Mouse (Mus musculus) embryonic facial prominence, embryonic 11.5 days (tissue): ENCODE results near the gene Arid3a. TPM values are rescaled to one million over a fixed set of nuclear protein-coding genes. Genes with fewer than 3 reads are reported as not detected.

Experiments
- ATAC-seq: fragments of 200-750 bp; cut with Nextera tagmentation; replicated peaks from 2 replicates; pipeline ENCODE4 v1.8.0; 2017; ENCODE audit warnings: low read depth; ENCODE audit not compliant: insufficient number of reproducible peaks, low FRiP score, low TSS enrichment
- DNase-seq: peaks from one replicate; pipeline ENCODE4 v3.0.0-alpha.2; 2015; ENCODE audit warnings: low spot score
- H3K27ac ChIP-seq: fragments of 300-500 bp; sonication (generic); replicated peaks from 2 replicates; pipeline ENCODE4 v1.5.1; 2014; ENCODE audit warnings: mild to moderate bottlenecking, low read depth, low read length, control low read depth
- H3K27me3 ChIP-seq: fragments of 300-500 bp; sonication (generic); 2 replicates; pipeline ENCODE4 v1.6.1; 2014; ENCODE audit warnings: mild to moderate bottlenecking, low read length, moderate library complexity, mixed read lengths; ENCODE audit not compliant: control insufficient read depth, insufficient read depth
- H3K36me3 ChIP-seq: fragments of 300-500 bp; sonication (generic); replicated peaks from 2 replicates; pipeline ENCODE4 v1.6.1; 2014; ENCODE audit warnings: low read depth, mild to moderate bottlenecking, low read length, moderate library complexity, mixed read lengths; ENCODE audit not compliant: control insufficient read depth, insufficient read depth
- H3K4me1 ChIP-seq: fragments of 300-500 bp; sonication (generic); 2 replicates; pipeline ENCODE4 v1.6.1; 2014; ENCODE audit warnings: low read length, mixed read lengths; ENCODE audit not compliant: control insufficient read depth, insufficient read depth
- H3K4me2 ChIP-seq: fragments of 300-500 bp; sonication (generic); 2 replicates; pipeline ENCODE4 v1.6.1; 2014; ENCODE audit warnings: low read depth, mild to moderate bottlenecking, control low read depth, low read length, moderate library complexity
- H3K4me3 ChIP-seq: fragments of 300-500 bp; sonication (generic); 2 replicates; pipeline ENCODE4 v1.5.1; 2014; ENCODE audit warnings: low read depth, low read length, control low read depth
- H3K9ac ChIP-seq: fragments of 300-500 bp; sonication (generic); replicated peaks from 2 replicates; pipeline ENCODE4 v1.6.1; 2014; ENCODE audit warnings: mild to moderate bottlenecking, control low read depth, low read length
- H3K9me3 ChIP-seq: fragments of 300-500 bp; sonication (generic); replicated peaks from 2 replicates; pipeline ENCODE4 v1.6.1; 2016; ENCODE audit warnings: mild to moderate bottlenecking, low read length, inconsistent platforms, mixed read lengths; ENCODE audit not compliant: control insufficient read depth
- WGBS: fragments of 180-500 bp; shearing (Covaris S2); extraction: QIAGEN DNeasy Blood & Tissue Kit; methylation state at CpG from one replicate; pipeline ENCODE4 v1.1.7; 2014; 5-methylcytosine and 5-hydroxymethylcytosine counted together
- polyA plus RNA-seq: library from polyadenylated mRNA; unstranded; fragments of >200 nt; fragmentation: Nextera tagmentation; extraction: Ambion mirVana; gene quantifications from 2 replicates; pipeline ENCODE4 v1.2.1, GENCODE M21; 2014

Arid3a gene
- polyA plus RNA-seq, 1 experiment from 2014 or later, result 5.0 TPM

DNA sequence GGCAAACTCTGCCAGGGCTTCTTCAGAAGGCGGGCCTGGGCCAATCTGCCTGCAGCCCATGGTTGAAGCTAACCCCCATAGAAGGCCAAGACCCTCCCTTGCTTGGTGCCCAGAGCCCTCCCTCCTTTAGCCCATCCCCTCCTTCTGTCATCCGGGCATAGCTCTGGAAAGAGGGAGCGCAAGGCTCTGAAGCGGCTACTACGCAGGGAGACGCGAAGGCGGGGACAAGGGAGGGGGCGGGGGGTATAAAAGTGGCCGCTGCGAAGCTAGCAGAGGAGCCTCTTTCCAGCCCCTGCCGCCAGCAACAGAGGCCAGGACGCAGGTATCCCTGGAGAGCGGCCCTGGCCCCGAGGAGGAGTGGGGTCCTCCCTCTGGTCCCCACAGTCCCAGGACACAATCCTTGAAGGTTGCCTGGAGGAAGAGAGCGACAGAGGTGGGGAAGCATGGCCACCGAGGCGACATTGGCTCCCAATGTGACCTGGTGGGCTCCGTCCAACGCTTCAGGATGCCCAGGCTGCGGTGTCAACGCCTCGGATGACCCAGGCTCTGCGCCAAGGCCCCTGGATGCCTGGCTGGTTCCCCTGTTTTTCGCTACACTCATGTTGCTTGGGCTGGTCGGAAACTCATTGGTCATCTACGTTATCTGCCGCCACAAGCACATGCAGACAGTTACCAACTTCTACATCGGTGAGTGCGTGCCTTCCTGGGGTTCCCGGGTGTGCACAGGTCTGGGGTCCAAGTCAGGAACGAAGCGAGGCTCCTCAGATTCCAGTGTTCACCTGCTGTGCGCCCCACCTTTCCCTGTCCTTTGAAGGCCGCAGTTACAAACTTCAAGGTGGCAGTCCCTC, 8.4 kb upstream of the Arid3a start:
- no peak overlapping the region for H3K27ac ChIP-seq
- H3K4me1 ChIP-seq, result peaks cover 8% of the 10 kb centered on the region; the same call in 1 of the 2 replicates
- no peaks in the 10 kb centered on the region for H3K36me3 ChIP-seq
- no peak overlapping the region for H3K4me2 ChIP-seq
- H3K9ac ChIP-seq, result no peak overlapping the region; the same call in 1 of the 2 replicates
- peaks cover 61% of the 10 kb centered on the region for H3K27me3 ChIP-seq
- 7% methylated on average over 35 of the region's 35 CpGs for WGBS
- ATAC-seq, result no peak
- no peak for DNase-seq
- no peaks in the 10 kb centered on the region for H3K9me3 ChIP-seq
- H3K4me3 ChIP-seq, result peak overlapping the region; percentile 4; the same call in 1 of the 2 replicates

DNA sequence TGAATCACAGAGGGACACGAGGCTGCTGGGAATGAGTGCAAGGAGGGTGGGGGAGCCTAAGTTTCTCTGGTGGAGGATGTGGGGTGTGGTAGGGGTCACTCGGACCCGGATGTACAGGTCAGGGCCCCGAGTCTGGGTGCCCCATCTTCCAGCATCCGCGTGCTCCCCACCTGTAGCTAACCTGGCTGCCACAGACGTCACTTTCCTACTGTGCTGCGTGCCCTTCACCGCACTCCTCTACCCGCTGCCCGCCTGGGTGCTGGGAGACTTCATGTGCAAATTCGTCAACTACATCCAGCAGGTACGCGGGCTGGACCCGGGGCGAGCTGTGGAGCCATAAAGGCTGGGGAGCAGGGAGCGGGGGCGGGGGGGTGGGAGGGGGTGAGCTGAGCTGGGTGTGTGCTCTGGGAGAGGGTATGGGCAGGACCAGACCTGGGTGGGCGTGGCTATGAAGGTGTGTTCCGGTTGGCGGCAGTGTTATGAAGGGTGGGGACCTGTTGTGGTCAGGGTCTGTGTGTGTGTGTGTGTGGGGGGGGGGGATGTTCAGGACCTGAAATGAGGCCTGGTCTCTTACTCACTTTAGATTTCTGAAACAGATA, 7.5 kb upstream of the Arid3a start:
- no peak overlapping the region for H3K27ac ChIP-seq
- no peaks in the 10 kb centered on the region for H3K36me3 ChIP-seq
- no peak for ATAC-seq
- H3K4me3 ChIP-seq, result peak overlapping the region; percentile 10; the same call in 1 of the 2 replicates
- H3K9ac ChIP-seq, result no peak overlapping the region
- WGBS, result 6% methylated on average over 20 of the region's 21 CpGs
- peaks cover 8% of the 10 kb centered on the region; the same call in 1 of the 2 replicates for H3K4me1 ChIP-seq
- no peaks in the 10 kb centered on the region for H3K9me3 ChIP-seq
- peaks cover 61% of the 10 kb centered on the region for H3K27me3 ChIP-seq
- DNase-seq, result no peak
- peak overlapping the region; percentile 23; the same call in 1 of the 2 replicates for H3K4me2 ChIP-seq

DNA sequence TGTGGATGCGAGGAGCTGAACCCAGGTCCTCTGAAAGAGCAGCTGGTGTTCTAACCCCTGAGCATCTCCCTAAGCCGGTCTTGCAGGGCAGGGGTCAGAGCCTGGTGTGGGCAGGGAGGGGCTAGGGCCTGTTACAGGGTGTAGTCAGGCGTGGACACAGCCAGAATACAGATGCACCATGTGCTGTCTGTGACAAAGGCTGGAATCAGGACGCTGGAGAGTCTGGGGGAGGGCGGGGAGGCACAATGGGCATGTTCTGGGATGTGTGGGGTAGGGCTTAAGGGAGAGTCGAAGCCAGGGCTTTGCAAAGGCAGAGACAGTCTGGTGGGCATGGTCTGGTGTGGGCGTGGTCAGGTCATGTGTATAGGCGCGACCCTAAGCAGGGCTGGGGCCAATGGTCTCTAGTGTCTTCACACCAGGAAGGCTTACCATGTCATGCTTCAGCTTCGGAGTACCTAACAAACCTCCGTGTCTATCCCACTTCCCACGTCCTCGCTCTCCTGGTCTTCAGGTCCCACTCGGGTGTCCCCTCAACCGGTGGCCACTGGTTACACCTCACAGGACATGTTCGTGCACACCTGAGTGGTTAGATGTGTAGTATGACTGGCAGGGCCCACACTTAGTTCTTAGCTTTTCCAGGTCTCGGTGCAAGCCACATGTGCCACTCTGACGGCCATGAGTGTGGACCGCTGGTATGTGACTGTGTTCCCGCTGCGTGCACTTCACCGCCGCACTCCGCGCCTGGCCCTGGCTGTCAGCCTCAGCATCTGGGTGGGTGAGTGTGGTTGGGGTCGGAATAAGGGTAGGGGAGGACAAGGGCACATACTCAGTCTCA, 6.6 kb upstream of the Arid3a start:
- Histone ChIP-seq H3K9me3 (no peaks in the 10 kb centered on the region), H3K4me3 (no peak overlapping the region), H3K27me3 (peaks cover 61% of the 10 kb centered on the region), H3K4me2 (peak overlapping the region; percentile 29), H3K27ac (no peak overlapping the region), H3K9ac (no peak overlapping the region), H3K36me3 (no peaks in the 10 kb centered on the region), H3K4me1 (peaks cover 8% of the 10 kb centered on the region; the same call in 1 of the 2 replicates)
- ATAC-seq, result no peak
- WGBS, result 18% methylated on average over 26 of the region's 26 CpGs
- no peak for DNase-seq

DNA sequence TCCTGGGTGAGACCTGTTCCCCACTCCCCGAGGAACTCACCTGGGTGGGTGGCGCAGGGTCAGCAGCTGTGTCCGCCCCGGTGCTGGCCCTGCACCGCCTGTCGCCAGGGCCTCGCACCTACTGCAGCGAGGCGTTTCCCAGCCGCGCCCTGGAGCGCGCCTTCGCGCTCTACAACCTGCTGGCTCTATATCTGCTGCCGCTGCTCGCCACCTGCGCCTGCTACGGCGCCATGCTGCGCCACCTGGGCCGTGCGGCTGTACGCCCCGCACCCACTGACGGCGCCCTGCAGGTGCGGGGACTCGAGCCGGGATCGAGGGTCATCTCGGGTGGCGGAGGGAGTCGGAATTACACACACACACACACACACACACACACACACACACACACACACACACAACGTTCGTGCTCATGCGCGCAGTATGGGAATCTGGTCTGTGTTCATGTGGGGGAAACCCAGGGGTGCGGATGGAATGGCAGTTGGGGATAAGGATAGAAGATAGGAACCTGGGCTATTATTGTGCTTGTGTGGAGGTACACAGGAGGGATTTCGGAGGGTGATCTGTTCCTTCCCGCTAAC, 5.8 kb upstream of the Arid3a start, which contains the start of gene R3hdm4:
TSS of gene R3hdm4 (minus strand) at position 251 of the 578 bp plus-strand sequence.
- H3K36me3 ChIP-seq, result no peaks in the 10 kb centered on the region
- peak within 1 kb of the TSS; percentile 22 for H3K9ac ChIP-seq
- 3% methylated on average over 40 of the region's 41 CpGs for WGBS
- H3K9me3 ChIP-seq, result no peaks in the 10 kb centered on the region
- DNase-seq, result no peak
- no peak within 1 kb of the TSS for H3K27ac ChIP-seq
- H3K27me3 ChIP-seq, result peaks cover 61% of the 10 kb centered on the region
- peaks cover 7% of the 10 kb centered on the region; the same call in 1 of the 2 replicates for H3K4me1 ChIP-seq
- ATAC-seq, result no peak
- peak within 1 kb of the TSS; percentile 42 for H3K4me2 ChIP-seq
- H3K4me3 ChIP-seq, result peak within 1 kb of the TSS; percentile 19; the same call in 1 of the 2 replicates

DNA sequence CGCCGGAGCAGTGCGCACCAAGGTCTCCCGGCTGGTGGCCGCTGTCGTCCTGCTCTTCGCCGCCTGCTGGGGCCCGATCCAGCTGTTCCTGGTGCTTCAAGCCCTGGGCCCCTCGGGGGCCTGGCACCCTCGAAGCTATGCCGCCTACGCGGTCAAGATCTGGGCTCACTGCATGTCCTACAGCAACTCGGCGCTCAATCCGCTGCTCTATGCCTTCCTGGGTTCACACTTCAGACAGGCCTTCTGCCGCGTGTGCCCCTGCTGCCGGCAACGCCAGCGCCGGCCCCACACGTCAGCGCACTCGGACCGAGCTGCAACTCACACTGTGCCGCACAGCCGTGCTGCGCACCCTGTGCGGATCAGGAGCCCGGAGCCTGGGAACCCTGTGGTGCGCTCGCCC, 5.3 kb upstream of the Arid3a start:
- WGBS, result under 1% methylated on average over 34 of the region's 34 CpGs
- H3K9me3 ChIP-seq, result no peaks in the 10 kb centered on the region

DNA sequence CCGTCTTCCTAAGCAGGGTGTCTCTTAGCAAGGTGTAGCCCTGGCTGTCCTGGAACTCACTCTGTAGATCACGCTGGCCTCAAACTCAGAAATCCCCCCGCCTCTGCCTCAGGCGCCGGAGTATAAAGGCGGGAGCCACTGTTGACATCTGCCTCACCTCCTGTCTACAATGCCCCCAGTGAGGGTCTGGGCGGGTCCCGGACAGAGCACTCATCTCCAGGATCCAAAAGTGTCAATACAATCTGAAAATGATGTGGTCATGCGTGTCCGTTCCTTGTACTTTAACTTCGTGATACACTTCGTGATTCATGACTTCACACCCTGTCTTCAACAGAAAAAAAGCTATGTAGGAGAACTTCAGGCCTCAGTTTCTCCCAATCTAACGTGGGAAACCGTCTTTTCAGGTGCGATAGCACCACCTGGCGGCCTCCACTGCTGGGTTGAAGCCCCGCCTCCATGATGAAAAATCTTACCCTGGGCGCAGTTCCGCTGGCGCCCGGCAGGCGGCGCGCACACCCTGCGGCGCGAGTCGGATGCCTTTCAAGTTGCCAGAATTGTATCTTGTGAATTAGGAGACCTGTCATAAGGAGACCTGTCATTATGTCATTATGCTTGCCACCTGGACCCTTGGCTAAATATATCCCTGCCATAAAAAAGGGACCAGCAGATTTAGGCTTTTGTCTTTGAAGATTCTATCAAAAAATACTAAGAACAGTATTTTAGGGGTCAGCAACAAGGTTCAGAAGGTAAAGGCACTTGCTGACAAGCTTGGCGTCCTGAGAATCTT, 1.7 kb upstream of the Arid3a start:
- peak; percentile 90 for DNase-seq
- no peaks in the 10 kb centered on the region for H3K36me3 ChIP-seq
- no peak for ATAC-seq
- no peak overlapping the region for H3K9ac ChIP-seq
- 14% methylated on average over 29 of the region's 29 CpGs for WGBS
- peaks cover 7% of the 10 kb centered on the region; the same call in 1 of the 2 replicates for H3K4me1 ChIP-seq
- no peak overlapping the region for H3K27ac ChIP-seq
- H3K4me3 ChIP-seq, result no peak overlapping the region
- H3K4me2 ChIP-seq, result peak overlapping the region; percentile 20; the same call in 1 of the 2 replicates
- peaks cover 32% of the 10 kb centered on the region for H3K27me3 ChIP-seq
- H3K9me3 ChIP-seq, result no peaks in the 10 kb centered on the region

More for the DNA sequence above, 5.3 kb upstream of the Arid3a start:
- no peaks in the 10 kb centered on the region for H3K36me3 ChIP-seq
- H3K27me3 ChIP-seq, result peaks cover 61% of the 10 kb centered on the region
- peaks cover 7% of the 10 kb centered on the region; the same call in 1 of the 2 replicates for H3K4me1 ChIP-seq
- H3K9ac ChIP-seq, result peak overlapping the region; percentile 10
- H3K4me2 ChIP-seq, result peak overlapping the region; percentile 42
- DNase-seq (no peak), ATAC-seq (no peak)
- no peak overlapping the region for H3K27ac ChIP-seq
- H3K4me3 ChIP-seq, result peak overlapping the region; percentile 19; the same call in 1 of the 2 replicates
